15 mouse cellular contexts compared by ENCODE assay signal in the genomic region with DNA sequence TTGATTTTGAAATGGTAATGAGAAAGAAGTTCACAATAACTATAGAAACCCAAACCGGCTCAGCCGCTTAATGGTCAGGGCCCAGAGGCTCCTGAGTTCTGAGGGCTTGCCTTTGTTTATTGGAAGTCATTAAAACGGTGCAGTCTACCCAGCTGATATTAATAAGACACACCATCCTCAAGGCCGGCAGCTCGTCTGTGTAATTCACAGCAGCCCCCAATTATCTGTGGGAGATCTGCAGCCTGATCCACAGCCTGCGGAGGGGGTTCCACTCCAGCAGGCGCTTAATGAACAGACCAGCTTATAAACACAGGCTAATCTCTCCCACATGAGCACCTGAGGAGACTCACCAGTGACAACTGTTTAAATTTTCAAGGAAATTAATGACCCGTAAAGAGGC.
DNase-seq lines count a peak whose midpoint lies in the region; ATAC-seq and TF ChIP-seq lines count a peak whose summit lies in the region.
"Had no signal": no experiment of that assay in that cellular context is flagged by ENCODE, and none has a peak within 500 bp of the region (broad histone marks: within the 10 kb centered on the region; RNA-seq: fewer than 3 reads in every experiment).

No protein-coding gene starts in this region.

- H3K9me3 ChIP-seq in kidney, postnatal 0 days (replicated peaks; ENCODE audit: low read length): no peaks in the 10 kb centered on the region
- no peaks in the 10 kb centered on the region for H3K9me3 ChIP-seq in forebrain, embryonic 13.5 days (replicated peaks)
- no peaks in the 10 kb centered on the region for H3K9me3 ChIP-seq in limb, embryonic 10.5 days (replicated peaks)
- no peaks in the 10 kb centered on the region for H3K9me3 ChIP-seq in neural tube, embryonic 13.5 days
- H3K9me3 ChIP-seq: heart, embryonic 12.5 days; megakaryocyte, embryonic 14.5 days had no signal

- H3K27ac ChIP-seq in kidney, postnatal 0 days: no peak overlapping the region
- H3K27ac ChIP-seq in forebrain, embryonic 13.5 days: peak overlapping the region; percentile 31; the same call in 1 of the 2 replicates
- H3K27ac ChIP-seq in limb, embryonic 10.5 days: peak overlapping the region; percentile 46; the same call in 1 of the 2 replicates
- no peak overlapping the region for H3K27ac ChIP-seq in neural tube, embryonic 13.5 days (replicated peaks)

- H3K9ac ChIP-seq in kidney, postnatal 0 days (ENCODE audit: low read depth, low read length): no peak overlapping the region
- H3K9ac ChIP-seq in forebrain, embryonic 13.5 days: no peak overlapping the region
- no peak overlapping the region for H3K9ac ChIP-seq in neural tube, embryonic 13.5 days
- H3K9ac ChIP-seq: heart, embryonic 12.5 days had no signal

- H3K36me3 ChIP-seq in kidney, postnatal 0 days (ENCODE audit: insufficient read depth, low read length): no peaks in the 10 kb centered on the region
- no peaks in the 10 kb centered on the region for H3K36me3 ChIP-seq in forebrain, embryonic 13.5 days (ENCODE audit: poor library complexity, severe bottlenecking)
- H3K36me3 ChIP-seq in limb, embryonic 10.5 days: no peaks in the 10 kb centered on the region
- H3K36me3 ChIP-seq in neural tube, embryonic 13.5 days: no peaks in the 10 kb centered on the region
- H3K36me3 ChIP-seq: heart, embryonic 12.5 days had no signal

- no peaks in the 10 kb centered on the region for H3K27me3 ChIP-seq in kidney, postnatal 0 days (ENCODE audit: insufficient read depth, low read length)
- no peaks in the 10 kb centered on the region for H3K27me3 ChIP-seq in forebrain, embryonic 13.5 days
- H3K27me3 ChIP-seq in limb, embryonic 10.5 days (ENCODE audit: low read depth, poor library complexity, severe bottlenecking): no peaks in the 10 kb centered on the region
- no peaks in the 10 kb centered on the region for H3K27me3 ChIP-seq in neural tube, embryonic 13.5 days
- H3K27me3 ChIP-seq: heart, embryonic 12.5 days; megakaryocyte, embryonic 14.5 days had no signal

- TF ChIP-seq CTCF in kidney, postnatal 0 days (IDR thresholded peaks at IDR 0.05; ENCODE audit: low read depth): no peak

- intact Hi-C loops in left cerebral cortex, postnatal 36 days (cut with DNase I): no loop called here

- H3K4me1 ChIP-seq in kidney, postnatal 0 days (replicated peaks; ENCODE audit: insufficient read depth, low read length): no peaks in the 10 kb centered on the region
- H3K4me1 ChIP-seq in forebrain, embryonic 13.5 days: peaks cover 20% of the 10 kb centered on the region
- peaks cover 32% of the 10 kb centered on the region for H3K4me1 ChIP-seq in limb, embryonic 10.5 days
- H3K4me1 ChIP-seq in neural tube, embryonic 13.5 days (replicated peaks): peaks cover 12% of the 10 kb centered on the region
- H3K4me1 ChIP-seq: heart, embryonic 12.5 days; megakaryocyte, embryonic 14.5 days had no signal

- 0 out of 2 replicates have a peak overlapping the region, but pooled peaks have one; percentile 8 for H3K4me2 ChIP-seq in kidney, postnatal 0 days (ENCODE audit: low read length)
- peak overlapping the region; percentile 21 for H3K4me2 ChIP-seq in forebrain, embryonic 13.5 days
- H3K4me2 ChIP-seq in neural tube, embryonic 13.5 days: no peak overlapping the region
- H3K4me2 ChIP-seq: heart, embryonic 12.5 days; liver, embryonic 11.5 days had no signal

- DNase-seq in kidney, postnatal 0 days (ENCODE audit: low spot score): peak; percentile 88
- DNase-seq in kidney, adult 11 months: no peak
- peak; percentile 67 for DNase-seq in limb, embryonic 10.5 days (ENCODE audit: low spot score)
- DNase-seq in gastrocnemius, adult 18-20 months (ENCODE audit: low spot score): no peak
- DNase-seq in left cerebral cortex, postnatal 36 days (ENCODE audit: low spot score in 2 of 2): no peak
- DNase-seq in ovary, postnatal 14 days (ENCODE audit: low spot score): no peak
- DNase-seq: adrenal gland, postnatal 14 days; cerebellum, adult 9-10 months; right cerebral cortex, adult 18-20 months had no signal

- 25% methylated on average over 8 of the region's 8 CpGs for WGBS in kidney, postnatal 0 days
- WGBS in forebrain, embryonic 13.5 days: 5% methylated on average over 8 of the region's 8 CpGs
- WGBS in limb, embryonic 10.5 days: 15% methylated on average over 8 of the region's 8 CpGs
- 28% methylated on average over 8 of the region's 8 CpGs for WGBS in neural tube, embryonic 13.5 days

- peak; percentile 93 for ATAC-seq in kidney, postnatal 0 days (replicated peaks; ENCODE audit: low FRiP score, low read depth)
- ATAC-seq in forebrain, embryonic 13.5 days: peak; percentile 88
- ATAC-seq in neural tube, embryonic 13.5 days (ENCODE audit: low read depth): peak; percentile 98
- ATAC-seq: intestine, embryonic 16.5 days had no signal

- H3K4me3 ChIP-seq in kidney, postnatal 0 days (replicated peaks; ENCODE audit: low read depth, low read length): no peak overlapping the region
- H3K4me3 ChIP-seq in forebrain, embryonic 13.5 days: no peak overlapping the region
- no peak overlapping the region for H3K4me3 ChIP-seq in limb, embryonic 10.5 days
- H3K4me3 ChIP-seq in neural tube, embryonic 13.5 days: no peak overlapping the region
- H3K4me3 ChIP-seq: heart, embryonic 12.5 days; megakaryocyte, embryonic 14.5 days had no signal

Comparison
In these comparisons a context has a peak if more than half of its experiments do, and no peak if none do; other contexts are left out.
1. DNase-seq: peak in kidney, postnatal 0 days (single experiment) and limb, embryonic 10.5 days (single experiment); none in kidney, adult 11 months (single experiment), gastrocnemius, adult 18-20 months (single experiment), left cerebral cortex, postnatal 36 days (0 of 2) and ovary, postnatal 14 days (single experiment).
2. H3K27ac ChIP-seq: peak in forebrain, embryonic 13.5 days (single experiment) and limb, embryonic 10.5 days (single experiment); none in kidney, postnatal 0 days (single experiment) and neural tube, embryonic 13.5 days (single experiment).
3. Peak in every context shown above with its lines, with median percentiles within 50 percentile points of each other: ATAC-seq.